8 mouse cellular contexts compared by ENCODE assay signal in genomic region chr5:108262722-108263121, GRCm38 (mm10). TPM values are rescaled to one million over a fixed set of nuclear protein-coding genes. Genes with fewer than 3 reads are reported as not detected.
DNase-seq lines count a peak whose midpoint lies in the region; ATAC-seq lines count a peak whose summit lies in the region.

No protein-coding gene starts in this region.

- ATAC-seq in hindbrain, embryonic 15.5 days (ENCODE audit: low FRiP score, low read depth) = peak; percentile 73; the same call in 1 of the 2 replicates

- peaks cover under 1% of the 10 kb centered on the region for H3K4me1 ChIP-seq in hindbrain, embryonic 15.5 days (replicated peaks)

- H3K9me3 ChIP-seq in hindbrain, embryonic 15.5 days = no peaks in the 10 kb centered on the region

- no peak overlapping the region for H3K4me3 ChIP-seq in hindbrain, embryonic 15.5 days

- H3K27ac ChIP-seq in hindbrain, embryonic 15.5 days (replicated peaks) = no peak overlapping the region; the same call in 1 of the 2 replicates

- 32% methylated on average over 4 of the region's 4 CpGs for WGBS in hindbrain, embryonic 15.5 days

- H3K27me3 ChIP-seq in hindbrain, embryonic 15.5 days = no peaks in the 10 kb centered on the region

- peak; percentile 11 for DNase-seq in adrenal gland, postnatal 14 days
- DNase-seq in adrenal gland, adult 2 months = no peak
- DNase-seq in ovary, postnatal 14 days (ENCODE audit: low spot score) = peak; percentile 13
- DNase-seq in ovary, postnatal 36 days (ENCODE audit: low spot score) = no peak
- peak; percentile 78 for DNase-seq in left cerebral cortex, postnatal 4 days
- peak; percentile 12 for DNase-seq in right cerebral cortex, postnatal 4 days
- no peak for DNase-seq in urinary bladder, adult 18-20 months (ENCODE audit: low spot score in 2 of 2)

- no peaks in the 10 kb centered on the region for H3K36me3 ChIP-seq in hindbrain, embryonic 15.5 days

- no peak overlapping the region for H3K9ac ChIP-seq in hindbrain, embryonic 15.5 days

- no peak overlapping the region for H3K4me2 ChIP-seq in hindbrain, embryonic 15.5 days

- intact Hi-C loops in left cerebral cortex, postnatal 4 days (cut with DNase I) = no loop called here

RNA-seq across cellular contexts. Expression of gene Dr1, which starts 6.0 kb away (rescaled TPM):
- 29.9 and 33.0 TPM in 2 replicates for total RNA-seq in adrenal gland, postnatal 14 days (2021)
- total RNA-seq in adrenal gland, adult 2 months (2021) = 10 to 100 TPM; 30.4 to 32.7 TPM
- polyA plus RNA-seq in adrenal gland, adult 2 months (2012; rRNA removed) = 27.9 and 33.4 TPM in 2 replicates
- polyA plus RNA-seq in hindbrain, embryonic 15.5 days (2015; fragmentation: Nextera tagmentation; extraction: Ambion mirVana) = 39.8 and 41.8 TPM in 2 replicates
- total RNA-seq in left cerebral cortex, postnatal 4 days (2021) = 10 to 100 TPM; 33.1 to 37.3 TPM

RNA-seq across cellular contexts. Expression of gene Pigg, which starts 49.7 kb away (rescaled TPM):
- total RNA-seq in adrenal gland, postnatal 14 days (2021) = 8.7 and 9.7 TPM in 2 replicates
- total RNA-seq in adrenal gland, adult 2 months (2021) = 10 to 100 TPM; 11.6 to 13.0 TPM
- polyA plus RNA-seq in adrenal gland, adult 2 months (2012; rRNA removed) = 5.7 and 7.6 TPM in 2 replicates
- 4.9 and 5.6 TPM in 2 replicates for polyA plus RNA-seq in hindbrain, embryonic 15.5 days (2015; fragmentation: Nextera tagmentation; extraction: Ambion mirVana)
- total RNA-seq in left cerebral cortex, postnatal 4 days (2021) = 1 to 10 TPM; 7.1 to 8.0 TPM

Comparison
In these comparisons a context has a peak if more than half of its experiments do, and no peak if none do; other contexts are left out.
1. DNase-seq: peak in adrenal gland, postnatal 14 days (single experiment), ovary, postnatal 14 days (single experiment), left cerebral cortex, postnatal 4 days (single experiment) and right cerebral cortex, postnatal 4 days (single experiment); none in adrenal gland, adult 2 months (single experiment), ovary, postnatal 36 days (single experiment) and urinary bladder, adult 18-20 months (0 of 2).